Mouse (Mus musculus) heart, postnatal 14 days (tissue): ENCODE results near the gene Birc2. TPM values are rescaled to one million over a fixed set of nuclear protein-coding genes. Genes with fewer than 3 reads are reported as not detected.
A peak's percentile ranks its signal among the peaks of the same experiment; 100 is the strongest.

Experiments used
- DNase-seq, 2 experiments: peaks; one replicate each; pipeline ENCODE4 v3.0.0; 2021 to 2022
- intact Hi-C: fragments of 180-260 bp; cut with DNase I; formaldehyde crosslinking; loops from one replicate; pipeline ENCODE4 v1.15.1; 2025
- total RNA-seq, 2 experiments: library from RNA; stranded (reverse); gene quantifications; 2 replicates each; pipeline ENCODE4 v1.2.3; 2021

The Birc2 gene
- total RNA-seq, 2 experiments from 2014 or later = 26.8 to 28.8 TPM

DNA sequence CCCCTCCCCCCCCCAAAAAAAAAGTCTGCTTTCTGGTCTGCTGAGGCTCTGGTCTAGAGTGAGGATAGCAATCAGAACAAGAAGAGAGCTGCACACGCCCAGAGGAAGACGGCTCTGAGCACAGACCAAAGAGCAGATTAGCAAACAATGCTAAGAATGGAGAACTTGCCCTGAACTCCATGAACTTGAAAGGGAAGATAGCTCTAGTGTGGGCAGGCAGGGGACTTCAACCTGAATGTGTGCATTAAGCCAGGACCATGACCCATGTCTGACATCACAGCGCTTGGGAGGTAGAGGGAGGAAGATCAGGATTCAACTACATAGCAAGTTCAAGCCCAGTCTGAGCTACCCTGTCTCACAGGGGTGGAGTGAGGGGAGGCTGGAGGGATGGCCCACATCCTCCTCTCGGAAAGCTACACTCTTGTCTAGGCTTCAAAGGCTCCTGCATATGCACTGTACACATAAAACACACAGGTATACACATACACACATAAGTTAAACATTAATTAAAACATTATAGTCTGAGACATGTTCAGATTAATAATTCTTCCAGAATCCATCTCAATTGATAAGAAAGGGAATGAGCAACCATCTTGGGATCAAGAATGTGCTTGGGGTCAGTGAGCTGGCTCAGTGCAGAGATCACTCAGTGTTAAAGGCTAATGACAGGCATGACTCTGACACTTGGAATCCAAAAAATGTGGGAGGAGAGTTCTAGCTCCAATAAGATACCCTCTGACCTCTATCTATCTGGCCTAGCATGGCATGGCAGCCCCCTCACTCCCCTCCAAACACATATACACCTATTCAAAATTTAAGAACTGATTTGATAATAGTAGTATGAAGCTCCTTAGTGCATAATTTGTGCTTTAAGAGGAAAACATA lies 15.7 kb upstream of the Birc2 start:
- DNase-seq = no peak
- intact Hi-C loops = no loop called here

DNA sequence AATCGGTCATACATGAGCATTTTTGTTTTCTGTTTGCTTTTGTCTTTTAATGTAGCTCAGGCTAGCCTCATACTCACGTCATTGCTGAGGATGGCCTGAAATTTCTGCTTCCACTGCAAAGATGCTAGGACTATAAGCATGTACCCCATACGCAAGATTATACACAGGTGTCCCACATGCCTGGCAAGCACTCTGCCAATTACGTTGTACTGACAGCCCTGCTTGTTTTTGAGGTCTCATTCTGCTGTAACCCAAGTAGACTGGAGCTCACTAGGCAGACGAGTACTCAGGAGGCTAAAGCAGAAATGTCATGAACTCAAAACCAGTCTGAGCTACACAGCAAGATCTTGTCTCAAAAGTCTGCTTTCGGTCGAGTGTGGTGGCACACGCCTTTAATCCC lies 15.0 kb upstream of the Birc2 start:
- intact Hi-C loops = no loop called here
- DNase-seq = no peak

DNA sequence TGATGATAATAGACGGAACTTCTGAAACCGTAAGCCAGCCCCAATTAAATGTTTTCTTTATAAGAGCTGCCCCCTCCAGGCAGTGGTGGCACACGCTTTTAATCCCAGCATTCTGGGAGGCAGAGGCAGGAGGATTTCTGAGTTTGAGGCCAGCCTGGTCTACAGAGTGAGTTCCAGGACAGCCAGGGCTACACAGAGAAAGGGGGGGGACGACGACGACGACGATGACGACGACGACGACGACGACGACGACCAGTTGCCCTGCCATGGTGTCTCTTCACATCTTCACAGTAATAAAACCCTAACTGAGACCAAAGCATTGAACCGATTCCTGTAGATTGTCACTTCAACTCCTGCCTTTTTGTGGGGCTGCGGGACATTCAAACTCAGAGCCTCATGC lies 11.3 kb upstream of the Birc2 start:
- no peak for DNase-seq
- intact Hi-C loops = no loop called here

DNA sequence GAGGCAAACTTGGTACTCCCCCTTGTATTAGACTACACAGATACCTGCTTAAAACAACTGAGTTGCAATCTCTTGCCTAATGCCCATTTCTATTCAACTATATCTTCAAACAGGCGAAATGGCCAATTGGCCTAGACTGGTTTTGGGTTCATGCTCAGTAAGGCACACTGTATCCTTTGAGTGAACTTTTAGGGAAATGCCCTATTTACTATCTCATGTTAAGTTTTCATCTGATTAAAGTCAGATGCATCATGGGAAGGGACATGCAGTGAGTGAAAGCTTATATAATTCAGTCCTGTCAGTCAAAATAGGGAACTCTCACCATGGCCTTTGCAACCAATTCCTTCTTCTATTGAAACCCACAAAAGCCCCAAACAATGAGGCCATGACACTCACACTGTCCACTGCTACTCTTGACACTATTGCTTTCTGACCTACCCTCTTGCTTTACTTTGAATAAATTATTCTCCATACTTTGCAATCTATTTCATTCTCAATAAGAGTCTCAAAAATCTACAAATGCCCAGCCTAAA lies 9.9 kb upstream of the Birc2 start:
- intact Hi-C loops = no loop called here
- no peak for DNase-seq

DNA sequence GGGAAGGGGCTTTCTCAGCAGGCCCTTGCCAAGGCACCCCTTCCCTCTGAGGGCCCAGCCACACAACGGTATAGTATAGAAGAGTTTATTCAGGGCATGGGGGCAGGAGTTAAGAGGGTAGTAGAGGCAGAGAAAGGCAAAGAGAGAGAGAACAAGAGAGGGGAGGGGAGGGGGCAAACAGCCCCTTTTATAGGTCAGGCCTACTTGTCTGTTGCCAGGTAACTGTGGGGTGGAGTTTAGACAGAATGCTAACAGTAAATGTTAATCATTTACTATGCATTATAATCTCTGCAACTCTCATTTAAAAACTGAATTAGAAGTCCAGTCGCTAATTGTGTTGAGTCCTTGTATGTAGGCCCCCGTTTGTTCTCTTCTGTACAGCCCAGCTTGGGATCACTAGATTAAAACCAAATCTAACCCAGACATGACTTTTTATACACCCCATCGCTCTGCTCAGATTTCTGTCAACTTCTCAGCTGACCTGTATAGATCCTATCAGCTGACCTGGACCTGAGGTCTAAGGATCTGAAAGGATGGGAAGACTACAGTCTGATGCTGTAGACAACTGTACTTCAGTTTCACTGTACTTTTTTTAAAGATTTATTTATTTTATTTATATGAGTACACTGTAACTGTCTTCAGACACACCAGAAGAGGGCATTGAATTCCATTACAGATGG lies 8.5 kb upstream of the Birc2 start:
- intact Hi-C loops = no loop called here
- no peak for DNase-seq

DNA sequence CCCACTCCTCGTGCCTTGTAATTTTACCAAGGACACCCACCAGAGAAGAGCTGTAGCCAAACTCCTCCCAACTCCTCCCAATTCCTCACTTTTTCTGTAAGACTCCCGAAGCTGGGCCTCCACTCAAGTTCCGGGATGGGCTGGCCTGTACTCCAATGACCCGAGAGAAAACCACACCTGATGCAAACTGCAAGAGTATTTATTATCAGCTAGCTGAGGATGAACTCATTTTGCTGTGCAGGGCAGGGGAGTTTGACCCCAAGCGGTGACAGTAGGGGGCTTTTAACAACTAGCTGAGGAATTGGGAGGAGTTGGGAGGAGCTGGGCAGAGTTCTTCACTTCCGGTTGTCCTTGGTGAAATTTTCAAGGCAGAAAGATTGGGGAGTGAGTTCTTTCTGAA lies 4.4 kb upstream of the Birc2 start:
- intact Hi-C loops = no loop called here
- no peak for DNase-seq

DNA sequence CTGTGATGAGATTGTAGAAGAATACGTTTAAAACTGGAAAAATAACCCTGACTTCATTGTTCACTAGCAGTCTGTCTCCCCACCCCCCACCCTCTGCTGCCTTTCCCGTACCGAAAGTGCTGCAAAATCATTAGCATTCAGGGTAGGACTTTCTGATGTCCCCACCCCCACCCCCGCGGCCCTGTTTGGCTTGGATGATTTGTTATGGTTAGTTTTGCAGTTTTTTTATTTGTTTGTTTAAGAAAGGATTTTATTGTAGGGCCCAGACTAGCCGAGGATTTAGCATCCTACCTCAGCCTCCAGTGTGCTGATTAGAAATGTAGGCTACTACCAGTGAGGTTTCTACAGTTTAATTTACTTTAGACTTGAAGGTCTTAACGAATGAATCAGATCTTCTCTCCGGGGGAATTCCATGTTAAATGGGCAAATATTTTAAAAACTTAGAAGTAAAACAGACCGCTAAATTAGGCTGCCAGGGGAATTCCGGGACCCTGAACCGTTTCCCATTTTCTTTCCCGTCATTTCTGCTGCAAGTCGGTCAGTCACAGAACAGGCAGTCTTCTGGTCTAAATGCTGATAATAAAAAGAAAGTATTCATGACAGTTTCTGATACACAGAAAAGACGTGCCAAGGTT lies 1.1 kb upstream of the Birc2 start:
- DNase-seq = no peak
- intact Hi-C loops = loop anchor here (2.0 to 10.0 kb wide), 4 partner anchors 34 to 167 kb away; partner anchors contain the start of genes Birc3, Tmem123 and Yap1

DNA sequence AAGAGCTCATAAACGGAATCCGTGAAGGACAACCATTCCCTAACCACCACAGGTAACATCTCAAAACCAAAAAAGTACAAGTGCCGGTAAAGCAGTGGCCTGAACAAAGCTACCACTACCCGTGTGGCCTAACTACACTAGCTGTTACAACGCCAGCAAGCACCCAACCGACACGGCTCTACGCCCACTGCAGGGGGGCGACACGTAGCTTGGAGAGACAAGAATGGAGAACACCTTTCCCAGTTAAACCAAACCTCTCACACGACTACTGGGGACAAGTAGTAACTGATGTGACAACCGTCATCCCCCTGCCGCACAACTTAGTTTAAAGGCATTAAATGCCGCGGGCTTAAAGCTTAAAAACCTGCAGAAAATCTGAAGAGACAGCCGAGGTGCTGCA lies 533 bp downstream of the Birc2 start:
- intact Hi-C loops = loop anchor here (2.0 to 10.0 kb wide), 4 partner anchors 36 to 168 kb away; partner anchors contain the start of genes Birc3, Tmem123 and Yap1
- DNase-seq = peak; percentile 44 to 48

DNA sequence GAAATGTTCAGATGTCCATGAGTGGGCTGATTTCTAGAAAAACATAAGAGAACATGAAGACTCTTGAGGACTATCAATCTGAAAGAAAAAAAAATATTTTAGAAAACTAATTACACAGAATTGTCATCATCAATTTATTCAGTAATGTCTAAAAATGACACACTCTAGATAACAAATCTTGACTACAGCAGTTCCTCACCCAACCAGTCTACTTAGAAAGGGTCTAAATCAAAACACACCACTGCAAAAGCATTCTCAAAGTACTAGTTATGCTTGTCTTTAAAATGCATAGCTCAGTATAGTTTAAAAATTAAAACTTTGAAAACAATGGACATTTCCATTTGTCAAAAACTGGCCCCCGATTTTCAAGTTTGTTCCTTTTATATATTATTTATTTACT lies 1.6 kb downstream of the Birc2 start:
- intact Hi-C loops = loop anchor here (5.0 to 10.0 kb wide), 3 partner anchors 37 to 169 kb away; partner anchors contain the start of genes Birc3 and Yap1
- no peak for DNase-seq

DNA sequence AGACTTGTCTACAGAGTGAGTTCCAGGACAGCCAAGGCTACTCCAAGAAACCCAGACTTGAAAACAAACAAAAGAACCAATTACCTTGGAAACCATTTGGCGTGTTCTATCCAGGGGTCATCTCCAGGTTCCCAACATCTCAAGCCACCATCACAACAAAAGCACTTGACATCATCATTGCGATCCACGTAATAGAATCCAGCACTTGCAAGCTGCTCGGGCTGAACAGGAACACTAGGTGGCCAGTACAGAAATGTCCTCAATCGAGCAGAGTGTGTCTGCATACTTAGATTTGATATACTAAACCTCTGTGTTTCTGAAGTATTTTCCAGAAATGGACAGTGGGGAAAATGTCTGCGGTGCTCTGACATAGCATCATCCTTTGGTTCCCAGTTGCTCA lies 3.4 kb downstream of the Birc2 start:
- intact Hi-C loops = loop anchor here (10.0 kb wide), 1 partner anchor 171 kb away; the partner anchor contains the start of gene Yap1
- DNase-seq = no peak

DNA sequence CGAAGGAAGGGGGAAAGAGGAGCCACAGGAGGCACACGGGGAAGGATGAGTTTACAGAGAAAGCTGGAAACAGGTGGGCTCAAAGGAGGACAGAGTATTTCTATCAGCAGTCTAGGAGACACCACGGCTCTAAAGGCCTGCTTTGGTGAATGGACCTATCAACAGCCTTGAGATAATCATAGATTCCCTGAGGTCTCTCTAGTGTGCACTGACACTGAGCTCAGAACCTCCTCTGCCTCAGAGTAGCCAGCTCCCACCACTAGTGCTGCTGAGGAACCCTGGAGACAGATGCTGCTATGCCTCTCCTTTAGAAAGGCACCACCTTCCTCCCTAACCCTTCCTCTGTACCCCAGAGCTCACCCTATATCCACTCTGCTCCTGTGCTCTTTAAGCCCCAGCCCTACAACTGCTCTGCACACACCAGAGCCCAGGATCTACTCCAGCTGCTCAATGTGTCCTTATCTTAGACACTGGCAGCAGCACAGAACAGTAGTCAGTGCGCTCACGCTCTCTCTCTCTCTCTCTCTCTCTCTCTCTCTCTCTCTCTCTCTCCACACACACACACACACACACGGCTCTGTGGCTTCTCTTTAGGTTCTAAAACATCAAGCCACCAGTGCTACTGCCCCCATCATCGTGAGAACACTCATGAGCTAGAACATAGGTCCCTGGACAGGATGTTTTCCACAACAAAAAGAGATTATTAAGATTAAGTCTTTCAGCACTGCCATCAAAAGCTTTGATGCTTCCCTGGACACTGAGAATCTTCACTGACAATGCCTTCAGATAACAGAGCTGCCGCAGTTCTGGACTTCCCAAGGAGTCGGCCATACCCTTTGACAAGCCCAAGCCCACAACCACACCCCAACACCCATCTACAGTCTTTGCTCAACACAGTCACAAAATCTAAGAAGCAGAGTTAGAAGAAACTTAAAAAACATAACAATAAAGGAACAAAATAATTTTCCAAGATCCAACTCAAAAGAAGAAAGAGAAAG lies 7.0 kb downstream of the Birc2 start:
- DNase-seq = peak; percentile 16 to 27
- intact Hi-C loops = loop anchor here (10.0 kb wide), 1 partner anchor 175 kb away; the partner anchor contains the start of gene Yap1

DNA sequence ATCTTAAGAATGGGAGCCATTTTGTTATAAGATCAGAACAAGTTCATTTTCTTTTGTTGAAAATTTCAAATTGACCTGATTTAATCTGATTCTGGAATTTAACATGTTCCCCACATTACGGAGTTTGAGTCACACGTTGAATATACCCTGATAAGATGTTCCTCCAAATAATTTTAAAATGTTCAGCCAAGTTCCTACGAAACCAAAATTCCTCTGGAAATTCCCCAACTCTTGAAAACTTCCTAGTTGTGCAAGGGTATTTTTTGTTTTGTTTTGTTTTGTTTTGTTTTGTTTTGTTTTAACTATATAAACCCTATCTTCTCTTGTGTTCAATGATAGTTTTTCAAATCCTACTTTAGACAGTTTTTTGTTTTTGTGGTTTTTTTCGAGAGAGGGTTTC lies 8.2 kb downstream of the Birc2 start:
- DNase-seq = no peak
- intact Hi-C loops = no loop called here

DNA sequence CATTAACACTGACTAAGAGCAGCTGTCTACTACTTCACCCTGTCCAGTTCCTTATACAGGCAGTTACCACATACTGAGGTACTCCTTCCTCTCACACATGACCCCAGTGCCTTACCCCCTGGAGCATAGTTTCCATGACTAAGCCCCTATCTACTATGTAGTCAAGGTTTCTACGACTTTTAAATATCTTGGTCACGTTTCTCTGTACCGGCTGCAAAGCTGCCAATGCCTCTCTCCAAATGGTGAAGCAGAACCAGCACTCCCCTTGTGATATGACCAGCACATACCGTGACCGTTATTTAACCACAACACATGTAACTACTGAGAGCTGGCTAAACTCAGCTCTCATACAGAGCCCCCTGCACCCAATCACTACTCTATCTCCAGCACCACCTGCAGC lies 11.9 kb downstream of the Birc2 start:
- intact Hi-C loops = no loop called here
- DNase-seq = no peak

DNA sequence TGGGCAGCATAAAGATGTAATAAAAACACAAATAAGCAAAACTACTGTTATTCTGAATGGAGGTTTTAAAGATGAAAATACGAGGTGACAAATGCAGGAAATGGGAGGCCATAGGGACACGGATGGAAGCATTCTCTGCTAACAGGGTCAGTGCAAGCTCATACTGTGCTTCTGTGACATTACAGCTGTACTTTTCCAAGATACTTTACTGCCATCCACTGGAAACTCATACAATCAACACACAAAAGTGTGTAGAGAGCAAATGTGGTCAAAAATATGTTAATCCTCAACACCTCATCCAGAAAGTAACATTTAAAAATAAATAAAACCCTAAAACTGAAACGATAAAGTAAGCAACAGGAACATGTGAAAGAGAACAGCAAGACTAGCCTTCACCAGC lies 14.1 kb downstream of the Birc2 start:
- DNase-seq = no peak
- intact Hi-C loops = no loop called here

DNA sequence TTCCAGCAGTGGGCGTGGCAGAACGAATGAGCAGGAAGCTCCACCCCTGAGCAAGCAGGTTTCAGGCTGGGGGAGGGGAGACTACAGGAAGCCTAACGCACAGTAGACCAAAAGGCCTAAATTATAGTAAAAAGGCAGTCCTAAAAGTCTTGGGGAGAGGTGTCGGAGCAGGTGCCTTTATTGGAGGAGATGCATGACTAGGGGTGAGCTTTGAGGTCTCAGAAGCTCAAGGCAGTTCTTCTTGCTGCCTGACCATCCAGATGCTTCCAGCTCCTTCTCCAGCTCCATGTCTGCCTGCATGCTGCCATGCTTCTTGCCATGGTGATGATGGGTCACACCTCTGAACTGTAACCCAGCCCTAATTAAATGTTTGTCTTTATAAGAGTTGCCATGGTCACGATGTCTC lies 31.8 kb downstream of the Birc2 start:
- intact Hi-C loops = no loop called here
- DNase-seq = no peak

DNA sequence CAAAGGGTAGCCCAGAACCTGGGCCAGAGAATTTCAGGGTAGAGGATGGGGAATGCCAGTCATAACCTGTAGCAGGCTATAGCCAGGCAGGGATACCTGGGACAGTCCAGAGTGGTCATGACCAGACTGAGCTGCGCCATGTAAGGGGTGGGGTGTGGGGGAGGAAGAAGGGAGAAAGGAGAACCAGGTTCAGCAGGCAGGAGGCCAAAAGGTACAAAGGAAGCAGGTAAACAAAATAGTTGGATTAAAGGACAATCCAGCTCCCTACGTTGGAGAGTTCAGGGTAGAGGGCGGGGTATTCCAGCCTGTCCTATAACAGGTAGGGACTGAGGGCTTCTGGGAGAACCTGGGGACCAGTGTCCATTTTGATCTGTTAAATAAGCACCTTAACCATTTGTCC lies 38.3 kb downstream of the Birc2 start:
- DNase-seq = no peak
- intact Hi-C loops = no loop called here

DNA sequence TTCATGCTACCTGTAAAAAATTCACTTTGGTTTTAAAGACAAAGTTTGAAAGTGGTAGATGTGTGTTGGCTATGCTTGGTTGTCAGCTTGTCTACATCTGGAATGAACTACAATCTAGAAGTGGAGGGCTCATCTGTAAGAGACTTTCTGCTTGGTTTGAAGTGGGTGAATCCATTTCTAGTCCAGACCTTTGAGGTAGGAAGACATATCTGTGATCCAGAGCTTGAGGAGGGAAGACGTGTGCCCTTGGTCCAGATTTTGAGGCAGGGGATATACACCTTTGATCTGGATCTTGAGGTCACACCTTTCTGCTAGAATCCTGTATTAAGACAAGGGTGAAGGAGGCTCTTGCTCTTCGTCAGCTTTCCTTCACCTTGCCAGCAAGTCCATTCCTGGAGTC lies 39.3 kb downstream of the Birc2 start:
- DNase-seq = no peak
- intact Hi-C loops = no loop called here

DNA sequence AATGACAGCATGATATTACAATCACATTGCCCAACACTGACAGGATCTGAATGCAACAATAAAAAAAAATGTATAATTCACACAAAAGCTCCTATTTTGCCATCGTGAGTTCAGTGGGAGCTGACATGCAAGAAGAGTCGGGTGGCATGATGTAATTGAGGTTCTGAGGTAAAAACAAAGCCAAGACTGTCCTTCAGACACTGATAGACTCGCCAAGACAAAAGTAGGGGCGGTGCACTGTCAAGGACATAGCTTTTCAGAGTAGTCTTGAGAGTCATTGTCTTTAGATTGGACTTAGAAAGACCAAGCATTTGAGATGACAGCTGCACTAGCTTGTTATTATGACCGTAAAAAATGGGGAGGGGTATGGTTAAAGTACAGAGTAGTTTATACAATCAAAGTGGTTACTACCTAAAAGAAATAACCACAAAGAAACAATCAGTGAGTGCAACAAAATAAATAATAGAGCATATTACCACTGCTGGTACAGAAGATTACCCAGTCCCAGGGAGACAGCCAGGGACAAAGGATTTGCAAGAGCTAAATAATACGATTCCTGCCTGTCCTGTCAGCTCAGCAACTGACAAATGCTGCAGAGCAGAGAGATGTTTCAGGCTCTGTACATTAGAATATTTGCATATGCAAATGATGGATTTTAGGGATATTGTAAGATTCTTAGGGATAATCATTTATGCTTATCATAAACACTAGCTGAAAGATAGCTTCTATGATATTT lies 40.6 kb downstream of the Birc2 start:
- intact Hi-C loops = no loop called here
- DNase-seq = no peak

DNA sequence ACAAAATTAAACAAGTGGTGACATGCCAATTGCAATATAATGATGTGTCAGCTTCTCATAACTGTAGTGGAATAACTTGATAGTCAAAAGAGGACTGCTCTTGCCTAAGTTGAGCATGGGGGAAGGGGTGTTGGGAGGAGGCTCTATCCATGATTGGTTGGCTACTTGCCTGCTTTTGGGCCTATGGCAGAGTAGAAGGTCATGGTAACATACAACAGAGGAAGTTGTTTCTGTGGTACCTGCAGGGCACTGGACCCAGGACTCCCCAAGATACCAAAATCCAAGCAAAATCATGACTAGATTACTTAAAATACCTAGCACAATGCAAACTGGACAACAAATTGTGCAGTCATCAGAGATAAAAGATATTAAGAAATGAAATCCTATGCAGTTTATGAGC lies 41.3 kb downstream of the Birc2 start:
- intact Hi-C loops = no loop called here
- no peak for DNase-seq
